Mouse (Mus musculus) inflammation-experienced regulatory T-cells (primary cell): ENCODE results near the gene Grk6. TPM values are rescaled to one million over a fixed set of nuclear protein-coding genes. Genes with fewer than 3 reads are reported as not detected.

ENCODE experiments used
- polyA plus RNA-seq, 2 experiments: library from polyadenylated mRNA; unstranded; fragments of 100-300 nt; shearing (Covaris generic); gene quantifications; one replicate each; pipeline ENCODE4 v1.2.1; 2017

Gene Grk6
- polyA plus RNA-seq: 100 to 1,000 TPM; 281 to 356 TPM

DNA sequence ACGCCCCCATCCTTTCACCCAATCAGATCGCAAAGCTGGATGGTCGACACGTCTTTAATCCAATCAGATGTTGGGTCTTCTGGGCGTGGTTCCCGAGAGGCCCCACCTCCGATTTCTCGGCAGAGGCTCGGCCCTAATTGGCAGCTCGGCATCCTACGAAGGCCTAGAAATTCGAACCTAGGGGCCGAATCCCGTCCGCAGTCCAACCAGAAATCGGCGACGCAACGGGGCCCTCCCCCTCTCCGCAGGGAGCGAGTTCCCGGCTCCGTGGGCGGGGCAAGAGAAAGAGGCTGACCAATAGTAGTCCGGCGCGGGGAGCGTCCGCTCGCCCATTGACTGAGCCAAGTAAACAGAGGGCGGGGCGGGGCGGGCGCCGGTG, at the start of gene Grk6:
Grk6 (plus strand) TSS at position 136 of the 379 bp plus-strand sequence.

DNA sequence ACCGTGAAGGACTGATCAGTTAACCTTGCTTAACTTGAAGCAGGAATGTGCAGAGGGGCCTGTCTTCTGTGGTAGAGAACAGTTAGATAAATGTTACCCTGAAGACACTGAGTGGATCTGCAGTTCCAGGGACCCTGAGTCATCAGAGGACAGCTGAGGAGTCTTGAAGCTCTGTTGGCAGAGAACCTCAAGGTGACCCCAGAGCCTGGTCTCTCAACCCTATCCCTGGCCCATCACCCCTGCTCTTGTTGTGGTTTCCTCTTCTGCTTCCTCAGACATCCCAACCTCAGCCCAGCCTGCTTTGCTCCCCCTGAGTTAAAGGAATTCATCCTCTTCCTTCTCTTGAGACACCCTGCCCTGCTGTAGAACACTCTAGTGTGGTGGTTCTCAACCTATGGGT, 46.8 kb upstream of the Grk6 start, which contains the start of gene Slc34a1:
Slc34a1 (plus strand) TSS at position 100 of the 400 bp plus-strand sequence.

DNA sequence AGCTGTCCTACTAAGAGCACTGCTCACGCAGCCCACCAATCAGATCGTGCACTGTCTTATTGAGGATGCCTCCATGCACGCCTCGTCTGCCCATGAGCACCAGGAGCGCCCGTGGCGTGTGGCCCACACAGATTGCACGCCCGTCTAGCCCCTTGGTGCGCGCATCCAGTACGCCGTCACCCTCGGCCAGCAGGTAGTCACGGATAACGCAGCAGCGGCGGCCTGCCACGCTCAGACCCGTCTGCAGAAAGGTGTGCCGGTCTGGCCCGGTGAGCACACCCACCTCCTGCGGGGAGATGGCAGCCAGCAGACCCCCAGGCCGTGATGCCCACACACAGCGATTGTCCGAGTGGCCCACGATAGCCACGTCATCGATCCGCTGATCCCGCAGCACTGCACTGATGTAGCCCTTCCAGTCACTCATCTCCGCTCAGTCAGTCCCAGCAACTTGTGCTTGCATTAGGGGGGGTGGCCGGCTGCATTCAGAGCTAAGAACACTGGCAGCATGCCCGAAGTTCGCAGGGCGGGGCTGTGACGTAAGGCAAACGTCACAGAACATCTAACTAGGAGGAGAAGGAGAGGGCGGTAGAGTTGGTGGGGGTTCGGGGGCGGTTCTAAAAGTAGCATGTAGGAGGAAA, 30.0 kb upstream of the Grk6 start, which contains the start of gene Pfn3:
Pfn3 (minus strand) TSS at position 490 of the 638 bp plus-strand sequence.

DNA sequence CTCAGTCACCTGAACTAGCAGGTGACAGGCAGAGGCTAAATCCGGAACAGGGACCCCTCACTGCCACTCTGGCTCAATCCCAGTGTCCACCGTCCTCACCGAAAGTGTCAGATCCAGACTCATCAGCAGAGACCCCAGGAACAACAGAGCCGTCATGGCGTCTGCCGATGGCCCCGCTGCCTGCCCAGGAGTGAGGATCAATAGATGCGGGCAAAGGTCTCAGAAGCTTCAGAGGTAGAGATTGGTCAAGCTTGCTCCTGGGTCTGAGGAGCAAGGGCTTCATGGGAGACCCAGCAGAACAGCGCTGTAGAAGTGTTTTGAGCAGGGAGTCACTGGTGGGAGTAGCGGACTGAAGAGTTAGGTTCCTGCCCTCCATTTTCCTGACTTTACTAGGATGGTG, 18.3 kb upstream of the Grk6 start, which contains the start of gene F12:
F12 (minus strand) TSS at position 181 of the 400 bp plus-strand sequence.

DNA sequence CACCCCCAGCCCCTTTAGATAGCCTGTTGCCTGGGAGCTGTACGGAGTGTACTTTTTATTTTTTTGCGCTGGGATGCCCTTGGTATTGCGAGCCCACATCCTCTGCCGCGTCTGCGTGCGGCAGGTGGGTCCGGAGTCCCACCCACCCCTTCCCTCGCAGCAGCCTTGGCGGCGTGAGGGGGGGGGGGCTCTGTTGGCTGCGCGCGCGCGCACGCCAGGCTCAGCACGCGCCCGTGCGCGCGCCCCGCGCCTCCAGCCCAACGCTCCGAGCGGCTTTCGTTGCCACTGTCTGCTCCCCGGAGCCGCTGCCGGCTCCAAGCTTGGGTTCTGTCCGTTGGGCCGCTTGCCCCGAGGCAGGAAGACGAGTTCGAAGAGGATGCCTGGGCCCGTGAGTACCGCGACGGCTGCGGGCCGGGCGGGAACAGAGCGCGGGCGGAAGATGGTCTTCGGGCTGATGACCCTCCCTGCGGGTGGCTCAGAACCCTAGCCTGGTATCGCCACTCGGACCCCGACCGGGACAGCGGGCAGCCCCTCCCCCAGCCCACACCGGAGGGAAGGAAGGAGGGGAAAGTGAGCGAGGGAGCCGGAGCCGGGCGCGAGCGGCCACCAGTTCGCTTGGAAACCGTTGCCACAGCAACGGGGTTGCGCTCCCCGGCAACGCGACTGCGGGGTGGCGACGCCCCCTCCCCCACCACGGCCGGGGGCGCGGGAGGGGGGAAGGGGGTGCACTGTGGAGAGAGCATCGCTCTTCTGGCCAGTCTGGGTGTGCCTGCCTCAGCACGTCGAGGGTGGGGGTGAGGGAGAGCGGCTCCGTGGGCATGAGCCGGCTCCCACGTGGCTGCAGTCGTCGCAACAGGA, 19.4 kb downstream of the Grk6 start, which contains the start of gene Prr7:
Prr7 (plus strand) TSS at position 241 of the 858 bp plus-strand sequence.

DNA sequence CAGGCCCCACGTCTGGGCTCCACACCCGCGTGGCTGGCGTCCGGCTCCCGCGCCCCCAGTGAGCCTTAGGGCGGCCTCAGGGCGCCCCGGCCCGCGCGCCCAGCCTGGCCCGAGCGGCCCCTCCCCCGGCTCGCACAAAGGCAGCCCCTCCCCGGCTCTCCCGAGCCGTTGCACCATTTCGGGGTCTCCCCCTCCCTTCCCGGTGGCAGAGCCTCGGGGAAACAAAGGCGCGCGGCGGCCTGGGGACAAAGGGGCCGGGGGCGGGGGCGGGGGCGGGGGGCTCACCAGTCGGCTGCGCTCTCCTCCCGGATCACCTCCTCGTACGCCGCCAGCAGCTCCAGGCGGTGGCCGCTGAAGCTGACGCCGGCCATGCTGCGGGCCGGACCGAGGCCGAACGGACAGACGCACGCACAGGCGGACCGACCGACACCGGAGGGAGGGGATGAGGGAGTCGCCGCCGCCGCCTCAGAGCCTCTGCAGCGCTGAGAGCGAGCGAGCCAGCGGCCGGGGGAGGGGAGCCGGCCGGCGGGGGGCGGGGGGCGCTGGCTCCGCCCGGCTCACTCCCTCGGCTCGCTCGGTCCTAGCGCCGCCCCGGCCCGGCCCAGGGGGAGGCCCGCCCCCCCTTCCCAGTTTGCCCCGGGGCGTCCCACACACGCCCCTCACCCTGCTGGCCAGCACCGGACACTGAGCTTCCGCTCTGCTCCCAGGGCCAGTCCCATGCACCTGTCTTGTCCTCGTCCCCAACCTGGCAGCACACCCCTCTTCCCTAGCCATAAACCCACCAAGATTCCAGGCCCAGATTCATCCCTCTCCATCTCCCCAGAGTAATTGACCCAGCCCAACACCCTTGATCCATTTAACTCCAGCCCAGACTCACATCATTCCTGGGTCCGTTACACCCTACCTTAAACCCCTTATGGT, 43.0 kb downstream of the Grk6 start, which contains the start of gene Dbn1:
Dbn1 (minus strand) TSS at position 534 of the 921 bp plus-strand sequence.

Other genes with a start within 250 kb of the Grk6 start
- 10 to 100 TPM; 61.8 to 69.0 TPM for gene Nsd1, start 235.3 kb upstream of the Grk6 start, polyA plus RNA-seq
- gene Prelid1, start 124.6 kb upstream of the Grk6 start, polyA plus RNA-seq: 100 to 1,000 TPM; 286 to 289 TPM
- 100 to 1,000 TPM; 157 to 162 TPM for gene Rab24, start 123.1 kb upstream of the Grk6 start, polyA plus RNA-seq
- gene Mxd3, start 115.2 kb upstream of the Grk6 start, polyA plus RNA-seq: 1 to 10 TPM in 1 of 2 experiments, under 1 TPM in 1; 0.51 to 1.2 TPM
- 100 to 1,000 TPM; 138 to 149 TPM for gene Lman2, start 82.3 kb upstream of the Grk6 start, polyA plus RNA-seq
- gene Rgs14, start 75.3 kb upstream of the Grk6 start, polyA plus RNA-seq: 100 to 1,000 TPM; 144 to 172 TPM
- under 1 TPM; 0.05 to 0.13 TPM for gene Slc34a1, start 46.9 kb upstream of the Grk6 start, polyA plus RNA-seq
- not detected for gene Pfn3, start 29.8 kb upstream of the Grk6 start, polyA plus RNA-seq
- gene F12, start 18.3 kb upstream of the Grk6 start, polyA plus RNA-seq: not detected
- gene Prr7, start 19.2 kb downstream of the Grk6 start, polyA plus RNA-seq: 1 to 10 TPM; 1.7 to 2.1 TPM
- gene Dbn1, start 43.0 kb downstream of the Grk6 start, polyA plus RNA-seq: not detected
- gene Pdlim7, start 68.6 kb downstream of the Grk6 start, polyA plus RNA-seq: 10 to 100 TPM; 14.8 to 15.1 TPM
- gene Dok3, start 84.2 kb downstream of the Grk6 start, polyA plus RNA-seq: 1 to 10 TPM; 2.4 to 8.6 TPM
- gene Ddx41, start 91.6 kb downstream of the Grk6 start, polyA plus RNA-seq: 10 to 100 TPM; 78.5 to 92.3 TPM
- 10 to 100 TPM; 53.3 to 66.9 TPM for gene Fam193b, start 126.0 kb downstream of the Grk6 start, polyA plus RNA-seq
- gene Tmed9, start 128.7 kb downstream of the Grk6 start, polyA plus RNA-seq: 100 to 1,000 TPM; 266 to 288 TPM
- 10 to 100 TPM; 37.2 to 52.2 TPM for gene B4galt7, start 154.8 kb downstream of the Grk6 start, polyA plus RNA-seq
- 10 to 100 TPM; 32.7 to 40.6 TPM for gene Caml, start 177.9 kb downstream of the Grk6 start, polyA plus RNA-seq
- gene Ddx46, start 190.0 kb downstream of the Grk6 start, polyA plus RNA-seq: 10 to 100 TPM; 60.5 to 74.3 TPM
- 10 to 100 TPM; 19.0 to 26.0 TPM for gene B230219D22Rik, start 248.1 kb downstream of the Grk6 start, polyA plus RNA-seq